Comparison of ENCODE assay signal across 9 mouse cellular contexts in genomic region chr11:66899426-66899825, GRCm38 (mm10). TPM values are rescaled to one million over a fixed set of nuclear protein-coding genes. Genes with fewer than 3 reads are reported as not detected.
DNase-seq lines count a peak whose midpoint lies in the region; ATAC-seq and TF ChIP-seq lines count a peak whose summit lies in the region.
"Had no signal": no experiment of that assay in that cellular context is flagged by ENCODE, and none has a peak within 500 bp of the region (broad histone marks: within the 10 kb centered on the region; RNA-seq: fewer than 3 reads in every experiment).

No protein-coding gene starts in this region.

- H3K4me3 ChIP-seq in midbrain, embryonic 10.5 days = no peak overlapping the region
- H3K4me3 ChIP-seq in midbrain, embryonic 15.5 days = no peak overlapping the region
- H3K4me3 ChIP-seq in embryonic fibroblast, embryonic 13.5 days (ENCODE audit: insufficient read depth, low read length) = no peak overlapping the region
- no peak overlapping the region for H3K4me3 ChIP-seq in hindbrain, embryonic 16.5 days (ENCODE audit: low read length)
- no peak overlapping the region for H3K4me3 ChIP-seq in neural tube, embryonic 13.5 days

- H3K27me3 ChIP-seq in midbrain, embryonic 10.5 days (ENCODE audit: low read depth, poor library complexity, severe bottlenecking) = no peaks in the 10 kb centered on the region
- no peaks in the 10 kb centered on the region for H3K27me3 ChIP-seq in midbrain, embryonic 15.5 days (replicated peaks)
- no peaks in the 10 kb centered on the region for H3K27me3 ChIP-seq in hindbrain, embryonic 16.5 days (replicated peaks; ENCODE audit: control insufficient read depth, insufficient read depth, low read length)
- H3K27me3 ChIP-seq in neural tube, embryonic 13.5 days = peaks cover 6% of the 10 kb centered on the region; the same call in 1 of the 2 replicates

- TF ChIP-seq CTCF in embryonic fibroblast, embryonic 13.5 days (IDR thresholded peaks at IDR 0.05; ENCODE audit: borderline replicate concordance, insufficient read depth, low read length) = peak; percentile 62; the same call in 1 of the 2 replicates

- no peaks in the 10 kb centered on the region for H3K36me3 ChIP-seq in midbrain, embryonic 10.5 days
- no peaks in the 10 kb centered on the region for H3K36me3 ChIP-seq in midbrain, embryonic 15.5 days (replicated peaks)
- no peaks in the 10 kb centered on the region for H3K36me3 ChIP-seq in hindbrain, embryonic 16.5 days (ENCODE audit: control insufficient read depth, insufficient read depth, low read length)
- H3K36me3 ChIP-seq in neural tube, embryonic 13.5 days = no peaks in the 10 kb centered on the region

- no peak for ATAC-seq in midbrain, embryonic 15.5 days (replicated peaks)
- 0 out of 2 replicates have a peak, but pooled peaks have one; percentile 24 for ATAC-seq in hindbrain, embryonic 16.5 days
- peak; percentile 40; the same call in 1 of the 2 replicates for ATAC-seq in neural tube, embryonic 13.5 days (ENCODE audit: low read depth)

- 20% methylated on average over 7 of the region's 7 CpGs for whole genome bisulfite sequencing in midbrain, embryonic 10.5 days
- 18% methylated on average over 7 of the region's 7 CpGs for WGBS in midbrain, embryonic 15.5 days
- WGBS in hindbrain, embryonic 16.5 days = 17% methylated on average over 7 of the region's 7 CpGs
- WGBS in neural tube, embryonic 13.5 days = 15% methylated on average over 7 of the region's 7 CpGs

- no peak overlapping the region for H3K4me2 ChIP-seq in midbrain, embryonic 15.5 days
- H3K4me2 ChIP-seq in hindbrain, embryonic 16.5 days (ENCODE audit: low read length) = no peak overlapping the region
- no peak overlapping the region for H3K4me2 ChIP-seq in neural tube, embryonic 13.5 days

- no peaks in the 10 kb centered on the region for H3K9me3 ChIP-seq in midbrain, embryonic 10.5 days (replicated peaks)
- no peaks in the 10 kb centered on the region for H3K9me3 ChIP-seq in midbrain, embryonic 15.5 days
- H3K9me3 ChIP-seq in hindbrain, embryonic 16.5 days (ENCODE audit: control insufficient read depth, low read length) = no peaks in the 10 kb centered on the region
- no peaks in the 10 kb centered on the region for H3K9me3 ChIP-seq in neural tube, embryonic 13.5 days

- no peak overlapping the region for H3K9ac ChIP-seq in midbrain, embryonic 15.5 days
- H3K9ac ChIP-seq in hindbrain, embryonic 16.5 days (ENCODE audit: low read depth, low read length) = no peak overlapping the region
- no peak overlapping the region for H3K9ac ChIP-seq in neural tube, embryonic 13.5 days

- intact Hi-C loops in left cerebral cortex, postnatal 4 days (cut with DNase I) = no loop called here

- H3K27ac ChIP-seq in midbrain, embryonic 10.5 days (replicated peaks) = no peak overlapping the region
- no peak overlapping the region for H3K27ac ChIP-seq in midbrain, embryonic 15.5 days
- H3K27ac ChIP-seq in embryonic fibroblast, embryonic 13.5 days (ENCODE audit: insufficient read depth, low read length) = no peak overlapping the region
- no peak overlapping the region for H3K27ac ChIP-seq in hindbrain, embryonic 16.5 days (ENCODE audit: low read depth, low read length)
- H3K27ac ChIP-seq in neural tube, embryonic 13.5 days (replicated peaks) = no peak overlapping the region

- peak; percentile 76 for DNase-seq in midbrain, embryonic 10.5 days (ENCODE audit: low spot score)
- DNase-seq in brain, adult 2 months (ENCODE audit: low read depth, low spot score) = peak; percentile 80
- peak; percentile 74 for DNase-seq in left cerebral cortex, postnatal 4 days
- DNase-seq in thymus, postnatal 4 days = peak; percentile 70

- no peak for TF ChIP-seq POLR2A in embryonic fibroblast, embryonic 13.5 days (IDR thresholded peaks at IDR 0.05; ENCODE audit: low read depth, low read length)

- H3K4me1 ChIP-seq in midbrain, embryonic 10.5 days = no peaks in the 10 kb centered on the region
- H3K4me1 ChIP-seq in midbrain, embryonic 15.5 days = no peaks in the 10 kb centered on the region
- no peaks in the 10 kb centered on the region; the same call in 1 of the 2 replicates for H3K4me1 ChIP-seq in embryonic fibroblast, embryonic 13.5 days (ENCODE audit: control insufficient read depth, insufficient read depth, low read length)
- no peaks in the 10 kb centered on the region for H3K4me1 ChIP-seq in hindbrain, embryonic 16.5 days (ENCODE audit: control insufficient read depth, insufficient read depth, low read depth, low read length)
- no peaks in the 10 kb centered on the region for H3K4me1 ChIP-seq in neural tube, embryonic 13.5 days (replicated peaks)

RNA-seq across cellular contexts. Expression of gene Pirt, which starts 12.4 kb away (rescaled TPM):
- polyA plus RNA-seq in midbrain, embryonic 10.5 days (2016; fragmentation: Nextera tagmentation; extraction: Ambion mirVana) = 0.06 and 0.29 TPM in 2 replicates
- polyA plus RNA-seq in midbrain, embryonic 15.5 days (2015; fragmentation: Nextera tagmentation; extraction: Ambion mirVana) = 0.83 and 1.1 TPM in 2 replicates
- not detected in 2 replicates for polyA plus RNA-seq in embryonic fibroblast, embryonic 13.5 days (2011; ENCODE audit: insufficient read length, low read depth, missing spikeins)
- 3.0 and 4.8 TPM in 2 replicates for polyA plus RNA-seq in hindbrain, embryonic 16.5 days (2015; fragmentation: Nextera tagmentation; extraction: Ambion mirVana)
- under 1 TPM in 1 of 2 experiments, not detected in 1; 0.14 TPM for total RNA-seq in left cerebral cortex, postnatal 4 days (2021)
- 43.0 and 62.5 TPM in 2 replicates for polyA plus RNA-seq in neural tube, embryonic 13.5 days (2015; fragmentation: Nextera tagmentation; extraction: Ambion mirVana)

RNA-seq across cellular contexts. Expression of gene Tmem238l, which starts 57.0 kb away (rescaled TPM):
- not detected in 2 replicates for polyA plus RNA-seq in midbrain, embryonic 10.5 days (2016; fragmentation: Nextera tagmentation; extraction: Ambion mirVana)
- polyA plus RNA-seq in midbrain, embryonic 15.5 days (2015; fragmentation: Nextera tagmentation; extraction: Ambion mirVana) = not detected in 2 replicates
- polyA plus RNA-seq in embryonic fibroblast, embryonic 13.5 days (2011; ENCODE audit: insufficient read length, low read depth, missing spikeins) = not detected in 2 replicates
- not detected in 2 replicates for polyA plus RNA-seq in hindbrain, embryonic 16.5 days (2015; fragmentation: Nextera tagmentation; extraction: Ambion mirVana)
- not detected for total RNA-seq in left cerebral cortex, postnatal 4 days (2021)
- polyA plus RNA-seq in neural tube, embryonic 13.5 days (2015; fragmentation: Nextera tagmentation; extraction: Ambion mirVana) = not detected in 2 replicates
- total RNA-seq: gastrocnemius, adult 8-10 months had no signal
